Mouse (Mus musculus) hindbrain, postnatal 0 days (tissue): ENCODE data around the gene Mcl1. TPM values are rescaled to one million over a fixed set of nuclear protein-coding genes. Genes with fewer than 3 reads are reported as not detected.
"Not testable (repeated sequence)": the region's sequence is repeated elsewhere in the genome, so short reads cannot be mapped to it uniquely, and the experiment has no call there.

Experiments used
- ATAC-seq: fragments of 200-750 bp; cut with Nextera tagmentation; 2 replicates; pipeline ENCODE4 v1.8.0; 2017; ENCODE audit warnings: mild to moderate bottlenecking, moderate TSS enrichment, moderate library complexity
- DNase-seq: peaks from one replicate; pipeline ENCODE4 v3.0.0-alpha.2; 2015; ENCODE audit warnings: low spot score
- H3K27ac ChIP-seq: fragments of 300-500 bp; sonication (generic); 2 replicates; pipeline ENCODE4 v1.5.1; 2014; ENCODE audit warnings: mild to moderate bottlenecking
- H3K27me3 ChIP-seq: fragments of 300-500 bp; sonication (generic); 2 replicates; pipeline ENCODE4 v1.6.1; 2014; ENCODE audit warnings: low read length, mixed read lengths; ENCODE audit not compliant: insufficient read depth
- H3K36me3 ChIP-seq: fragments of 300-500 bp; sonication (generic); 2 replicates; pipeline ENCODE4 v1.6.1; 2014; ENCODE audit warnings: low read length, mixed read lengths; ENCODE audit not compliant: insufficient read depth
- H3K4me1 ChIP-seq: fragments of 300-500 bp; sonication (generic); 2 replicates; pipeline ENCODE4 v1.6.1; 2014; ENCODE audit warnings: antibody characterized with exemption, low read length, mixed read lengths; ENCODE audit not compliant: insufficient read depth
- H3K4me2 ChIP-seq: fragments of 300-500 bp; sonication (generic); 2 replicates; pipeline ENCODE4 v1.6.1; 2014; ENCODE audit warnings: low read depth, mild to moderate bottlenecking, low read length, moderate library complexity, mixed read lengths
- H3K4me3 ChIP-seq: fragments of 300-500 bp; sonication (generic); 2 replicates; pipeline ENCODE4 v1.5.1; 2014; ENCODE audit warnings: low read length
- H3K9ac ChIP-seq: fragments of 300-500 bp; sonication (generic); replicated peaks from 2 replicates; pipeline ENCODE4 v1.6.1; 2014; ENCODE audit warnings: mild to moderate bottlenecking, low read length, moderate library complexity, mixed read lengths
- H3K9me3 ChIP-seq: fragments of 300-500 bp; sonication (generic); 2 replicates; pipeline ENCODE4 v1.6.1; 2016; ENCODE audit warnings: low read length, mixed read lengths
- CTCF ChIP-seq: IDR thresholded peaks from 2 replicates; pipeline ENCODE4 v1.5.1; 2016; ENCODE audit warnings: antibody characterized with exemption, control low read depth, low read depth
- WGBS: fragments of 180-500 bp; shearing (Covaris S2); extraction: QIAGEN DNeasy Blood & Tissue Kit; methylation state at CpG from one replicate; pipeline ENCODE4 v1.1.7; 2014; 5-methylcytosine and 5-hydroxymethylcytosine counted together
- polyA plus RNA-seq: library from polyadenylated mRNA; unstranded; fragments of >200 nt; fragmentation: Nextera tagmentation; extraction: Ambion mirVana; gene quantifications from 2 replicates; pipeline ENCODE4 v1.2.1, GENCODE M21; 2015
- total RNA-seq: library from RNA; depleted of rRNA; stranded (reverse); fragments of >200 nt; gene quantifications from 2 replicates; pipeline ENCODE4 v1.2.3, GENCODE M21; 2014

The Mcl1 gene
- total and polyA plus RNA-seq, 2 experiments from 2014 or later: 41.5 to 110 TPM

- Histone ChIP-seq H3K9ac (no peak overlapping the region), H3K9me3 (no peaks in the 10 kb centered on the region), H3K27ac (peak overlapping the region; percentile 79), H3K4me1 (peaks cover 3% of the 10 kb centered on the region; the same call in 1 of the 2 replicates), H3K36me3 (no peaks in the 10 kb centered on the region; the same call in 1 of the 2 replicates), H3K4me2 (peak overlapping the region; percentile 7; the same call in 1 of the 2 replicates), H3K4me3 (no peak overlapping the region), H3K27me3 (no peaks in the 10 kb centered on the region)
- DNase-seq (no peak), ATAC-seq (no peak)
- no peak for TF ChIP-seq CTCF
- 50% methylated on average over 4 of the region's 4 CpGs for WGBS
These were observed 8.9 kb downstream of the Mcl1 start for GRCm38 (mm10) chr3:95667521-95667920.

- no peaks in the 10 kb centered on the region for H3K4me1 ChIP-seq
- DNase-seq: peak; percentile 56
These were observed 9.4 kb downstream of the Mcl1 start for GRCm38 (mm10) chr3:95668026-95668425.

GRCm38 (mm10) chr3:95668589-95669308, 10.2 kb downstream of the Mcl1 start:
- Histone ChIP-seq H3K36me3 (peaks cover 5% of the 10 kb centered on the region; the same call in 1 of the 2 replicates), H3K4me2 (no peak overlapping the region), H3K27ac (peak overlapping the region; percentile 79), H3K4me1 (no peaks in the 10 kb centered on the region), H3K9ac (no peak overlapping the region), H3K9me3 (no peaks in the 10 kb centered on the region), H3K27me3 (no peaks in the 10 kb centered on the region), H3K4me3 (no peak overlapping the region)
- WGBS: 75% methylated on average over 7 of the region's 7 CpGs
- TF ChIP-seq CTCF: no peak
- ATAC-seq: no peak
- DNase-seq: no peak

More at GRCm38 (mm10) chr3:95668026-95668425, 9.4 kb downstream of the Mcl1 start:
- 22% methylated on average over 7 of the region's 7 CpGs for whole genome bisulfite sequencing
- Histone ChIP-seq H3K27me3 (no peaks in the 10 kb centered on the region), H3K36me3 (no peaks in the 10 kb centered on the region; the same call in 1 of the 2 replicates), H3K27ac (peak overlapping the region; percentile 79), H3K9ac (no peak overlapping the region), H3K4me2 (peak overlapping the region; percentile 7; the same call in 1 of the 2 replicates), H3K9me3 (no peaks in the 10 kb centered on the region), H3K4me3 (no peak overlapping the region)
- ATAC-seq: peak; percentile 87
- TF ChIP-seq CTCF: no peak

- TF ChIP-seq CTCF: no peak
- WGBS: 91% methylated on average over 3 of the region's 3 CpGs
- no peaks in the 10 kb centered on the region for H3K4me1 ChIP-seq
- peaks cover 5% of the 10 kb centered on the region; the same call in 1 of the 2 replicates for H3K36me3 ChIP-seq
- H3K9ac ChIP-seq: no peak overlapping the region
- ATAC-seq (no peak), DNase-seq (no peak)
- no peaks in the 10 kb centered on the region for H3K27me3 ChIP-seq
- H3K4me2 ChIP-seq: no peak overlapping the region
- H3K4me3 ChIP-seq: no peak overlapping the region
- no peaks in the 10 kb centered on the region for H3K9me3 ChIP-seq
- peak overlapping the region; percentile 79; the same call in 1 of the 2 replicates for H3K27ac ChIP-seq
These were observed 10.7 kb downstream of the Mcl1 start for GRCm38 (mm10) chr3:95669309-95669665.

- not testable (repeated sequence) for H3K27me3 ChIP-seq, H3K9me3 ChIP-seq, H3K4me1 ChIP-seq, H3K9ac ChIP-seq, H3K27ac ChIP-seq, DNase-seq, H3K4me3 ChIP-seq, ATAC-seq, H3K36me3 ChIP-seq, H3K4me2 ChIP-seq
- peak; percentile 32; the same call in 1 of the 2 replicates for TF ChIP-seq CTCF
- WGBS: 95% methylated on average over 3 of the region's 3 CpGs
These were observed 11.8 kb downstream of the Mcl1 start for GRCm38 (mm10) chr3:95670419-95670818.

GRCm38 (mm10) chr3:95671201-95671600, 12.6 kb downstream of the Mcl1 start:
- Histone ChIP-seq H3K4me2 (no peak overlapping the region), H3K36me3 (peaks cover 5% of the 10 kb centered on the region; the same call in 1 of the 2 replicates), H3K9me3 (no peaks in the 10 kb centered on the region), H3K4me1 (no peaks in the 10 kb centered on the region), H3K4me3 (no peak overlapping the region), H3K27ac (no peak overlapping the region), H3K9ac (no peak overlapping the region), H3K27me3 (no peaks in the 10 kb centered on the region)
- WGBS: 85% methylated on average over 5 of the region's 5 CpGs
- no peak for TF ChIP-seq CTCF
- ATAC-seq (no peak), DNase-seq (no peak)

GRCm38 (mm10) chr3:95672461-95672860, 13.9 kb downstream of the Mcl1 start:
- H3K9me3 ChIP-seq: no peaks in the 10 kb centered on the region
- H3K4me3 ChIP-seq: no peak overlapping the region
- no peak overlapping the region; the same call in 1 of the 2 replicates for H3K27ac ChIP-seq
- WGBS: 56% methylated on average over 3 of the region's 3 CpGs
- TF ChIP-seq CTCF: no peak
- DNase-seq (no peak), ATAC-seq (no peak)
- peaks cover 5% of the 10 kb centered on the region; the same call in 1 of the 2 replicates for H3K36me3 ChIP-seq
- H3K4me1 ChIP-seq: no peaks in the 10 kb centered on the region
- H3K9ac ChIP-seq: no peak overlapping the region
- no peak overlapping the region for H3K4me2 ChIP-seq
- no peaks in the 10 kb centered on the region for H3K27me3 ChIP-seq
